Mouse (Mus musculus) heart, embryonic 14.5 days (tissue): ENCODE data around the gene Sdk1. TPM values are rescaled to one million over a fixed set of nuclear protein-coding genes. Genes with fewer than 3 reads are reported as not detected.

Experiments used
- ATAC-seq: fragments of 200-750 bp; cut with Nextera tagmentation; 2 replicates; pipeline ENCODE4 v1.8.0; 2017; ENCODE audit warnings: low read depth, moderate TSS enrichment; ENCODE audit not compliant: insufficient number of reproducible peaks, insufficient read depth, low FRiP score
- H3K27ac ChIP-seq, 2 experiments: fragments of 200-500 bp in 1 of 2; fragments of 300-500 bp in 1 of 2; sonication (generic) in 1 of 2; replicated peaks in 1 of 2; 2 replicates each; pipeline ENCODE4 v1.5.1; 2012 to 2014; ENCODE audit warnings: low read depth in 2 of 2, low read length in 2 of 2, control low read depth in 1 of 2, mild to moderate bottlenecking in 1 of 2, mixed read lengths in 1 of 2; ENCODE audit not compliant: control insufficient read depth in 1 of 2, insufficient read depth in 1 of 2
- H3K27me3 ChIP-seq: fragments of 300-500 bp; sonication (generic); 2 replicates; pipeline ENCODE4 v1.6.1; 2014; ENCODE audit warnings: mild to moderate bottlenecking, low read length, control low read depth; ENCODE audit not compliant: control insufficient read depth, insufficient read depth
- H3K36me3 ChIP-seq: fragments of 300-500 bp; sonication (generic); 2 replicates; pipeline ENCODE4 v1.6.1; 2014; ENCODE audit warnings: mild to moderate bottlenecking, control low read depth, low read length, mixed read lengths; ENCODE audit not compliant: control insufficient read depth, insufficient read depth
- H3K4me1 ChIP-seq, 2 experiments: fragments of 200-500 bp in 1 of 2; fragments of 300-500 bp in 1 of 2; sonication (generic) in 1 of 2; 2 replicates each; pipeline ENCODE4 v1.6.1; 2012 to 2014; ENCODE audit warnings: low read length in 2 of 2, control low read depth in 1 of 2, mixed read lengths in 1 of 2; ENCODE audit not compliant: control insufficient read depth in 2 of 2, insufficient read depth in 2 of 2
- H3K4me2 ChIP-seq: fragments of 300-500 bp; sonication (generic); 2 replicates; pipeline ENCODE4 v1.6.1; 2014; ENCODE audit warnings: mild to moderate bottlenecking, low read length
- H3K4me3 ChIP-seq, 2 experiments: fragments of 200-500 bp in 1 of 2; fragments of 300-500 bp in 1 of 2; sonication (generic) in 1 of 2; 2 replicates each; pipeline ENCODE4 v1.5.1; 2012 to 2014; ENCODE audit warnings: low read length in 2 of 2, mild to moderate bottlenecking in 2 of 2, control low read depth in 1 of 2, low read depth in 1 of 2, moderate library complexity in 1 of 2; ENCODE audit not compliant: control insufficient read depth in 1 of 2, insufficient read depth in 1 of 2
- H3K9ac ChIP-seq: fragments of 300-500 bp; sonication (generic); 2 replicates; pipeline ENCODE4 v1.6.1; 2014; ENCODE audit warnings: mild to moderate bottlenecking, low read length
- H3K9me3 ChIP-seq: fragments of 300-500 bp; sonication (generic); 2 replicates; pipeline ENCODE4 v1.6.1; 2016; ENCODE audit warnings: low read length, control low read depth; ENCODE audit not compliant: control insufficient read depth
- WGBS: fragments of 180-500 bp; shearing (Covaris S2); extraction: QIAGEN DNeasy Blood & Tissue Kit; methylation state at CpG from one replicate; pipeline ENCODE4 v1.1.7; 2014; 5-methylcytosine and 5-hydroxymethylcytosine counted together
- polyA plus RNA-seq: library from polyadenylated mRNA; unstranded; fragments of >200 nt; fragmentation: Nextera tagmentation; extraction: Ambion mirVana; gene quantifications from 2 replicates; pipeline ENCODE4 v1.2.1, GENCODE M21; 2014

Sdk1 gene
- polyA plus RNA-seq, 1 experiment from 2014 or later = 2.5 TPM

DNA sequence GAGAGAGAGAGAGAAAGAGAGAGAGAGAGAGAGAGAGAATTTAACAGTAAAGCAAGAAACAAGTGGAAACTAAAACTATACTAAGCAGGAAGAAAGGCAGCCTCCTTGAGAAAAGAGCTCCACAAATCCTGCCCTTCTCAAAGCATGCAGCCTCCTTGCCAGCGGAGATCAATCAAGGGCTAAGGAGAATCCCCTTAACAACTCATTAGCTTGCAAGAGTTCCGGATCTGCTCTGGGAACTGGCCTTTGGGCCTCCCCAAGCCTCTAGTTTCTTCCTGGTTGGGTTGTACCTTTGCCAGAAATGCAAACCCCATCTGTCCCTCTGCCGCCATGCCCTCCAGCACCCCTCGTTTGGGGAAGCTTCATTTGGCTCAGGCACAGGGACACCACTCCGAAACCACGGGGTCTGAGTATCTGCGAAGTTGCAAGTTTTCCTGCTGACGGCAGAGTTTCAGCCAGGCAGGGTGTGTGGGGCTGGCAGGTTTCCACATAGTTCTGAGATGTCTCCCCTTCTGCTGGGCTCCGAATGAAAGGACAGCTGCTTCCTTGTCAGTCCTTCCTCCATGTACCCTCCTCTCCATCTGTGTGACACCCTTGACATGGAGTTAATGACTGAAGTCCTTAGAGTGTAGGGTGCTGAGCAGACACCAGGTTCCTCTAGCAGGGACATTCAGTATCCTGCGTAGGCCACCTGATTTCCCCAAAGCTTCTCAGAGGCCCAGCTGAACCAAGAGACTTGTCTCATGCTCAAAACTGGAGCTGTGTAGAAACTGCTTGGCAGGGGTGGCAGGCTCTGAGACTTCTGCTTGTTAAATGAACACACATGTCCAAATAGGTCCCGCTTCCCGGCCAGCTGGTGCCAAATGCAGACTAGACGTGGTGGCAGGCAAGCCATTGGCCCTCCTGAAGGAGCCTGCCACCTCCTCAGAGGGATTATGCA lies 833.5 kb downstream of the Sdk1 start:
- H3K4me1 ChIP-seq = peaks cover 0 to 6% of the 10 kb centered on the region in 2 experiments; a peak in 2 of 4 replicates
- no peak overlapping the region for H3K9ac ChIP-seq
- H3K36me3 ChIP-seq = no peaks in the 10 kb centered on the region
- no peak for ATAC-seq
- no peaks in the 10 kb centered on the region; the same call in 1 of the 2 replicates for H3K9me3 ChIP-seq
- H3K27ac ChIP-seq = no peak overlapping the region
- H3K4me2 ChIP-seq = no peak overlapping the region
- no peak overlapping the region for H3K4me3 ChIP-seq
- 45% methylated on average over 13 of the region's 13 CpGs for WGBS
- no peaks in the 10 kb centered on the region for H3K27me3 ChIP-seq

GRCm38 (mm10) chr5:142080661-142081060 lies 839.4 kb downstream of the Sdk1 start:
- ATAC-seq = no peak
- Histone ChIP-seq H3K4me2 (no peak overlapping the region), H3K36me3 (peaks cover 3% of the 10 kb centered on the region; the same call in 1 of the 2 replicates), H3K27me3 (no peaks in the 10 kb centered on the region), H3K4me1 (no peaks in the 10 kb centered on the region), H3K27ac (no peak overlapping the region), H3K4me3 (no peak overlapping the region), H3K9me3 (no peaks in the 10 kb centered on the region), H3K9ac (no peak overlapping the region)
- 95% methylated on average over 3 of the region's 3 CpGs for WGBS

DNA sequence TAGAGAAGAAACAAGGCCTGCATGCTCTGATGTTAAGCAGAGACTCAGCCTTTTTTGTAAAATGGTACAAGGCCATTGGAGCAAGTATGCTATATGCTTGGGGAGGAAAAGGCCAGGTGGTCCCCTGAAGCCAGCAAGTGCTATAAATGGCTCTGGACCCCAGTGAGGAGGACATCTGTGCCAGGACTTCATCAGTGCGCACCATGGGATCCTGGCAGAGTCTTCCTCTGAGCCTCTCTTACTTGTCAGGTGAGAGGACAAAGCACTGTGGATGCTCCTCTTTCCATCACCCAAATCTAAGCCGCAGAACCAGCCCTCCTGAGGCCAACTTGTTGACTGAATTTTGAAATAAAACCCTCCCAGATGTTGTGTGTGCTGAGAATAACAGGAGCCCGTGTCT lies 839.8 kb downstream of the Sdk1 start:
- Histone ChIP-seq H3K4me1 (no peaks in the 10 kb centered on the region), H3K4me2 (no peak overlapping the region), H3K27ac (no peak overlapping the region), H3K4me3 (no peak overlapping the region), H3K9me3 (no peaks in the 10 kb centered on the region), H3K9ac (no peak overlapping the region), H3K36me3 (peaks cover 3% of the 10 kb centered on the region; the same call in 1 of the 2 replicates), H3K27me3 (no peaks in the 10 kb centered on the region)
- no peak for ATAC-seq
- 79% methylated on average over 3 of the region's 3 CpGs for WGBS

- Histone ChIP-seq H3K36me3 (no peaks in the 10 kb centered on the region), H3K27ac (no peak overlapping the region), H3K4me2 (no peak overlapping the region), H3K27me3 (no peaks in the 10 kb centered on the region), H3K9me3 (no peaks in the 10 kb centered on the region), H3K4me1 (no peaks in the 10 kb centered on the region), H3K9ac (no peak overlapping the region), H3K4me3 (no peak overlapping the region)
- no peak for ATAC-seq
- 91% methylated on average over 11 of the region's 11 CpGs for WGBS
Measured at GRCm38 (mm10) chr5:142096377-142096841, 855.1 kb downstream of the Sdk1 start.

- H3K4me2 ChIP-seq = no peak overlapping the region
- no peak overlapping the region for H3K9ac ChIP-seq
- H3K9me3 ChIP-seq = no peaks in the 10 kb centered on the region
- no peaks in the 10 kb centered on the region for H3K27me3 ChIP-seq
- WGBS = 82% methylated on average over 7 of the region's 7 CpGs
- H3K4me1 ChIP-seq = no peaks in the 10 kb centered on the region
- no peaks in the 10 kb centered on the region for H3K36me3 ChIP-seq
- no peak overlapping the region for H3K4me3 ChIP-seq
- no peak overlapping the region for H3K27ac ChIP-seq
- ATAC-seq = no peak
Measured at GRCm38 (mm10) chr5:142100176-142100575, 858.9 kb downstream of the Sdk1 start.

DNA sequence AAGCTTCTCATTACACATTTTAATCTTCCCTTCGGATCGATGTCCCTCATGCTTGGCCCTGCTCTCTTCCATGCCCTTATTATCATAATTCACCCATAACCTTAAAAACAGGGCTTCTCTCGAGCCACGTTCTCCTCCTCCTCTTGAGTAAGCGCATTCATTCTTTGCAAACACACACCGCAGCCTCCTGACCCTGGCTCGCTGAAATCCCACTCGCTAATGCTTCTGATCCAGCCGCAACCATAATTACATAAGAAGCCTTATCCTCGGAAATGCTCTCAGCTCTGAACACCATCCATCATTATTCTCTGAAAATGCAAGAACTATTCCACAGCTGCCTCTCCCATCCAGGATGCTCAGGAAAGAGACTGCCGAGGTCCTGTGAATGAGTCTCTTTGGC lies 866.1 kb downstream of the Sdk1 start:
- WGBS = 87% methylated on average over 11 of the region's 11 CpGs
- Histone ChIP-seq H3K27me3 (no peaks in the 10 kb centered on the region), H3K4me2 (no peak overlapping the region), H3K4me1 (no peaks in the 10 kb centered on the region), H3K9ac (no peak overlapping the region), H3K9me3 (no peaks in the 10 kb centered on the region), H3K36me3 (no peaks in the 10 kb centered on the region), H3K27ac (no peak overlapping the region), H3K4me3 (no peak overlapping the region)
- no peak for ATAC-seq

GRCm38 (mm10) chr5:142111989-142112388 lies 870.7 kb downstream of the Sdk1 start:
- Histone ChIP-seq H3K4me2 (no peak overlapping the region), H3K27me3 (no peaks in the 10 kb centered on the region), H3K9me3 (no peaks in the 10 kb centered on the region), H3K4me3 (no peak overlapping the region), H3K36me3 (no peaks in the 10 kb centered on the region), H3K27ac (no peak overlapping the region), H3K9ac (no peak overlapping the region), H3K4me1 (no peaks in the 10 kb centered on the region)
- 89% methylated on average over 6 of the region's 6 CpGs for WGBS
- ATAC-seq = no peak
